Mouse (Mus musculus) mesoderm, embryonic 11.5 days (tissue): ENCODE measurements around the gene Hist3h2a.
"Not testable (repeated sequence)": the region's sequence is repeated elsewhere in the genome, so short reads cannot be mapped to it uniquely, and the experiment has no call there.

ENCODE experiments used
- DNase-seq: peaks from one replicate; pipeline ENCODE4 v3.0.0-alpha.2; 2012; ENCODE audit warnings: low read depth, low spot score

Gene Hist3h2a

DNA sequence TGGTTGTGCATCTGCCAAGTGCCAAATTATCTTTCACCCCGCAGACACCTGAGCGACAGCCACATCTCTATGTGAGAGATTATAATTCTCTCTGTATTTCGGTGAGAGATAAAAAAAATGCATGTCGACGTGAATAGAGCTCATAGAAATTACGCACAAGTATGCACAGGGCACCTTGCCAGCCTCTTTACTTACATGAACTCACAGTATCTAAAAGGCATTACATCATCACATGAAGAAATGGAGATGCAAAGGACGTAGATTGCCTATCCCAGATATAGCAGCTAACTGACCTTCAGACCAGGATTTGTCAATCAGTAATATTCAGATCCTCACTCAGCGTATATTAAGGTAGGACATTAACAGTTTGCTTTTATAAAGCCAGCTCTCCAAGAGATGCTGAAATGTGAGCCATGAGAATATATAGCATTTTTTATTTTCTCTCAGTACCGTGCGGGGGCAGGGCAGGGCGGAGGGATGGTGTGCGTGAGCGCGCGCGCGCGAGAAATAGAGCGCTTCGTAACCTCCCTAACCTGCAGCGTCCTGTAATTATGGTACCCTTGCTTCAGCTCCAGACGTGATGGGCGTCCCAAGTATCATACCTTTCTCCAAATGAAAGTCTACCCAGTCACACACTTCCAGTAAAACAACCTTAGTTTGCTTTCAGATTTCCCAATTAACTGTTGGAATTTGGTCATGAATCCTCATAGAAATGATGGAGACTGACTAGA lies 6.5 kb upstream of the Hist3h2a start:
- DNase-seq = no peak

DNA sequence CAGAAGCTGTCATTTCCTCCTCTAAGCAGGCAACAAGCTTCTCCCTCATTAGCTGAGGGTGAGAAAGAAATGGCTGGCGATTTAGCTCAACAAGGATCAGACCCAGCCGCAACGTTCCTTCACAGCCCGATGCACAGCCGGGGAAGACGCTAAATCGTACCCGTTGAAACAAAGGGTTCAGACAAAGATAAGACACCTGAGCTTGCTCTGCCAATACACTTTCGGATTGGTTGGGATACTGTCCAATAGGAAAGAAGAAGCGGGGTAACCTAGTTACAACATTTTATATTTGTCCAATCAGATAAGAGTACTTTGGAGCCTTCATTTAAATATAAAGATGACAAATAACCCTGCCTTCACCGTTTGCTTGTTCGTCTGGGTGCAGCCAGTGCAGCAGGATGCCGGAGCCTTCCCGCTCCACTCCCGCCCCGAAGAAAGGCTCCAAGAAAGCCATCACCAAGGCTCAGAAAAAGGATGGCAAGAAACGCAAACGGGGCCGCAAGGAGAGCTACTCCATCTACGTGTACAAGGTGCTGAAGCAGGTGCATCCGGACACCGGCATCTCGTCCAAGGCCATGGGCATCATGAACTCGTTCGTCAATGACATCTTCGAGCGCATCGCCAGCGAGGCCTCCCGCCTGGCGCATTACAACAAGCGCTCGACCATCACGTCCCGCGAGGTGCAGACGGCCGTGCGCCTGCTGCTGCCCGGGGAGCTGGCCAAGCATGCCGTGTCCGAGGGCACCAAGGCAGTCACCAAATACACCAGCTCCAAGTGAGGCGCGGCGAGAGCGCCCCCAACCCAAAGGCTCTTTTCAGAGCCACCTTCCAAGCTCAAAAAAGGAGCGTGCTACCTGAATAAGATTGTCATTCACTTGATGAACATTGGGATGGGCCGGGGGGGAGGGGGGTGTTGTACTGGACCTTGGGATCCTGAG lies 5.7 kb upstream of the Hist3h2a start, which contains the start of gene Hist3h2ba:
Gene Hist3h2ba, plus strand, starts transcription at position 379 of the 938 bp plus-strand sequence.
- DNase-seq = peak; percentile 86

DNA sequence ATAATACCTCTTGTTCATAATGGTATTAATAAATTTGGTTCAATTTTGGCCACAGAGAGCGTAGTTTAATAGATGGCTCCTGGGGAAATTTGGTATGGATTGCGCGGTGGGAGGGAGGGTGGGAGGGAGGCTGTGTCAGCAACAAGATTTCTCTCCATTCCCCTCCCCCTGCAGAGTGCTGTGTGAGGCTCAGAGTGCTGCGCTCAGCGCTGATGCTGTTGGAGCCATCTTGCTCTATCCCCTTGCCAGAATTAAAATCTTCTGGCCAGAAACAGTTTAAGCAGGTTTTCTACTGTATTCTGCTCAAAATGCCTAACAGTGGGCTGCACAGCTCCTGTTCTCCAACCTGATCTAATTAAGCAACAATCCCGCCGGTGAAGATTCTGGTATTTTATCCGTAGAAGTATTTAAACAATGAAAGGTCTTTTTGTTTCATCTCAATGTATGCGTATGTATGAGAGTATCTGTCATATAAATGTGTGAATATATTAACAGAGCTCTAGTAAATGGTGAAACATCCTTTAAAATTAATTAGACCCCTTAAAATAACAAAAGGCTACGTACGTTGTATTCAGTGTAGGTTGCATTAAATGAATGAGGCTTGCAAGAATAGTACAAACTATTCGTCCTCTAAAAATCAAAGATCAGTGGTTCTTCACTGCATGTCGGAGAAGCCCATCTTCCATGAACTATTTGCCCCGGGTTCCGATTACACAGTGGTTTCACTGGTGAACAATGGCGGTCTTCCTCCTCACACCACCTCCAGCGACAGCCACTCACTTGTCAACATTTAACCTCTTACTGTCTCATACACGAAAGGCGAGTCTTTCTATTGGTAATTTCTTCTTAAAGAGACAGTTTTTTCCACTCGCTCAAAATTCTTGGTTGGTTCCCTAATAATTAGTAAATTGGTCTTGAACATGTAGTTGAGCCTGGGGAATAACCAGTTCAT lies 4.7 kb upstream of the Hist3h2a start:
- DNase-seq = peak; percentile 64

DNA sequence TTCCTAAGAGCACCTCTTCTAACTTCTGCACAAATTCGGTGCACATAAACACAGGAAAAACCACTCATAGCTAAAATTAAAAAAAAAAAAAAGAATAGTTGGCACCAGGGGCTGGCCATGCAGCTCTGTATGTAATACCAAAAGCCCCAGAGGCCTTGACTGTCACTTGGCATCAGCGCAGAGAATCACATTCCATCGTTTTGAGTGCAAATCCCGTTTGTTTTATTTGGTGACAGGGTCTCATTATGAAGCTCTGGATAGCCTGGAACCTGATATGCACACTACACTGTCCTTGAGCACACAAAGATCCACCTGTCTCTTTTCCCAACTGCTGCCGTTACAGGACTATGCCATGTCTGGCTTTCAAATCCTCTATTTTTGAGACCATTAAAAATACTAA lies 3.3 kb upstream of the Hist3h2a start:
- DNase-seq = no peak

DNA sequence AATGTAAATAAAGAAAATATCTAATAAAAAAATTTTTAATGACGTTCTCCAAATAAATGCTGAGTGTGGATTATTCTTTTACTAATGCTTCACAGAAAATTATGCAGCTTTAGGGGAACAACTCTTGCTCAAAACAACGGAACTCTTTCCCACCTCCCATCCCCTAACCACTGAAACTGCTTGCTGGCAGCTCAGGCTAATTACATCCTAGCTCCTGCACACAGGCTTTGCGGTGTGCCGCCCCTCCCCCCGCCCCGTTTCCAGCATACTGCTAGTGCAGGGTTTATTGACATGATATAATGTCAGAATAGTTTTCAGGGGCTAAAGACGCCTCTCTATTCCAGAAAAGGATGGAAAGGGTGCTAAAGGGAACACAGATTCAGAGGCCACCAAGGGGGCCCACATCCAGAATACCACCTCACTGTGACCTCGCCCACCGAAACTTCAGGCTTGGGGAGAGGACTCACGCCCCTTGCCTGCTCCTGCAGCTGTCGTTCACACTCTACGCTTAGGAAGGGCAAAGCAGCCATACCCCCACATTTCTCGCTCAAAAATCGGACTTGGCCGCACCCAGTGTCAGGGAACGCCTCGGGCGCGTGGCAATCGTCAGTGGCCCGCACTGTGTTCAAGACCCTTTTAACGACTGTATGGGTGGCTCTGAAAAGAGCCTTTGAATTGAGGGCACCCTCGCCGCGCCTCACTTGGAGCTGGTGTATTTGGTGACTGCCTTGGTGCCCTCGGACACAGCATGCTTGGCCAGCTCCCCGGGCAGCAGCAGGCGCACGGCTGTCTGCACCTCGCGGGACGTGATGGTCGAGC lies 925 bp upstream of the Hist3h2a start:
- DNase-seq = no peak

DNA sequence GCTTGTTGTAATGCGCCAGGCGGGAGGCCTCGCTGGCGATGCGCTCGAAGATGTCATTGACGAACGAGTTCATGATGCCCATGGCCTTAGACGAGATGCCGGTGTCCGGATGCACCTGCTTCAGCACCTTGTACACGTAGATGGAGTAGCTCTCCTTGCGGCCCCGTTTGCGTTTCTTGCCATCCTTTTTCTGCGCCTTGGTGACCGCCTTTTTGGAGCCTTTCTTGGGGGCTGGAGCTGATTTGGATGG lies 390 bp upstream of the Hist3h2a start:
- not testable (repeated sequence) for DNase-seq

DNA sequence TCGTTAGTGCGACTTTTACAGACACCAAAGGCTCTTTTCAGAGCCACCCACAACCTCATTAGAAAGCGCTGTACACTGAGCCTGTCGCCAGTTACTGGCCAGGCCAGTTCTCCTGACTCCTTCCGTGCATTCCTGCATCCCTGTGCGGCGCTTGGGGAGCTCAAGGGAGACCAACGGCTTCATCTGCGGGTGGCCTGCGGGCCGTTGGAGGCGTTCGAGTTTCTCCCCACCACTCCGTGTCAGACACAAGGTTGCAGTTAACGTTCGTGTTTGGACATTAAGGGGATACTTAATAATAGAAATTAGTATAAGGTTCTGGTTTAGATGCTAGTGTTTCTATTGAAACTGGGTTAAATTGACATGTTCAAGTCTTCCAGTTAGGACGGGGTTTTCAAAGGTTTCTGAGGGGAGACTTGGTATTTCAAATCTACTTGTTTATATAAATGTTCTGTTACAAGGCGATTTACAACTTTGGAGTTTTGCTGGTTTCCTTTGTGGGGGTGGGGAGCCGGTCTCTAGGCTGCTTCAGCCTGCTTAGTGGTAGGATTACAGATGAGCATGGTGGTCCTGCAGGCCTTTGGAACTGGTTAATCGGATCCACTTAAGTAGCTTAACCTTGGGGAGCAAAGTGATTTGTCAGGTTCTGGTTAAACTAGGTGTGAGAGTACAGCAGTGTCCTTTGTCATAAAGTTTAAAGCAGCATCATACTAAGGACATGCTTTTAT lies 820 bp downstream of the Hist3h2a start:
- DNase-seq = no peak

DNA sequence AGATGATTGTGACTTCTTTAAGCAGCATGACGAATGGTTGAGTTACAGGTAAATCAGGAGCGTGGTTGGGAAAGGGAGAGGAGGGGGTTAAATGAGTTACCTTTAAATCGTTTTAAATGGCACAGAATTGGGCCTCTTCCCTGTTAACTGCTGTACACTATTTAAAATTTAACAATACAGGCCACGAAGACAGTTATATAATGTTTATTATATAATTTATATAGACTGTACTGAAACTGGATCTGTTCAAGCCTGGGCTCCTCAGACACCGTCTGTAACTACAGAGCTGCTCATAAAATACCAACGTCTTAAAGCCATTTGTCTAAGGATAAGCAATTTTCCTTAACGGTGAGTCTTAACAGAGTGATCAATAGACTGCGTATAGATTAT lies 1.4 kb downstream of the Hist3h2a start:
- DNase-seq = no peak

DNA sequence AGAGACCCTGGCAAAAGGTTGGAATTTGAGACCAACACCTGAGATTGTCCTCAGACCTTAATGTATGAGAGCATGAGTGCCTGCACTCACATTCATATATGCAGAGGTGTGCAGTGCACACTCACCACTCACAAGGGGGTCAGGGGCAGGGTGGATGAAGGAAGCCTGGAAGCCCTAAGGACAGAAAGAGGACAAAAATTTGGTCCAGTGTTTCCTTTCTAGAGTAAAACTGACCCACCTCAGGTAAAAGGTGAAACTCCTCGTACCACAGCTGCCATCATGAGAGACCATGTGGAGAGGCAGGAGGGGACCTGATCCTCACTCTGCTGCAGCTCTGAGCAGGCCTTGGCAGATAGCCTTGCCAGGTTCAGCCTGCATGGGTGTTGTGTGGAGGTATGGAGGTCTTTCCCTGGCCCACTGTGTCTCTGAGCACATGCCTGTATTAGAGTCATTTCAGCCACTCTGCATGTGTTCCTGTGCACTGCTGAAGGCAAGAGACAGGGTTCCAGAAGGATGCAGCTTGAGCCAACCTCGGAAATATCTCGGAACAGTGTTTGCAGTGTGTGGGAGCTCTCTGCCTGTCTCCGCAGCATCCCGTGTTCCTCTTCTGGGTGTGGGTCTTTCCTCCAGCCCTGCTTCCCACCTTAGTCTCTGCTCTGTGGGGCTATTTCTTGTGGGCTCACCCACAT lies 2.9 kb downstream of the Hist3h2a start:
- no peak for DNase-seq

DNA sequence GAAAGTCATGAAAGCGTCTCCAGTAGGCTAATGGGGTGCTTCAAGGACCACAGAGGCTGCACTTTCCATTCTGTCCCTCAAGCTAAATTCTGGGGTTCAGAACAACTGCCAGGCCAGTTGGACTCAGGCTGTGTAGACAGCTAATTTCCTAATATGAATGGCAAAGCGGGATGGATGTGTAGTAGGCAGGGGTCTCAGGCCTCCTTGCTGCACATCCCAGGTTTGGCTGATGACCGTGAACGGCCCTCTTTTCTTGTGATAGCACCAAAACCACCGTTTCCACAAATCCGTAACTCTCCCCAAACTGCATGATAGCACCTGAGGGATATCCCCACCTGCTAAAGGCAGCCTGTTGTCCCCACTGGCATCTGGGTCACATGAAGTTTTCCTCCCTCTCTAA lies 4.1 kb downstream of the Hist3h2a start:
- no peak for DNase-seq

DNA sequence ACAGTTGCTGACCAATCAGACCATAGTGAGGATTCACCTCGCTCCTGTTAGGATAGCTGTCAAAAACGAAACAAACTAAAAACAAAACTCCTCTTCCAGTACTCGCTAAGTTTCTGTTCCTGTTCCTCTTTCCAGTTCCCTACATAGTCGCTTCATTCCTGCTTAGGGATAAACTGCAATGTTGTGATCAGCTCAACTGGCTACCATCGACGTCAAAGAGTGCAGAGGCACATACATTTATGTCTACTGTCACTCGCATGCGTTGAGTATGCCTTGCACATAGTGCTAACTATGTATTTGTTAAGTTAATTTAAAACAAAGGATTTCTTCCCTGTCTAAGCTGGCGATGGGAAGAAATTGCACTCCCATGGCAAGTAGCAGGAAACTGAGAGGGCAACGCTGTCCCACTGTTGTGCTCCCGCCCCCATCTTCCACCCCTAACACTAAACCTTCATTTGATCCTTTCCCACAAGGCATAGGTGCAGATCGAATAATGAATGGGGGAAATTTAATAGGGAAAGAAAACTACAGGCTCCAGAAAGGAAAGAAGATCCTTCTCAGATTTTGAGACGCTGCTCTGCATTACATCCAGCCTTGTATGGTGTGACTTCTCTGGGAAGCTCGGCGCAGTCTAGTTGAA lies 4.8 kb downstream of the Hist3h2a start:
- no peak for DNase-seq

DNA sequence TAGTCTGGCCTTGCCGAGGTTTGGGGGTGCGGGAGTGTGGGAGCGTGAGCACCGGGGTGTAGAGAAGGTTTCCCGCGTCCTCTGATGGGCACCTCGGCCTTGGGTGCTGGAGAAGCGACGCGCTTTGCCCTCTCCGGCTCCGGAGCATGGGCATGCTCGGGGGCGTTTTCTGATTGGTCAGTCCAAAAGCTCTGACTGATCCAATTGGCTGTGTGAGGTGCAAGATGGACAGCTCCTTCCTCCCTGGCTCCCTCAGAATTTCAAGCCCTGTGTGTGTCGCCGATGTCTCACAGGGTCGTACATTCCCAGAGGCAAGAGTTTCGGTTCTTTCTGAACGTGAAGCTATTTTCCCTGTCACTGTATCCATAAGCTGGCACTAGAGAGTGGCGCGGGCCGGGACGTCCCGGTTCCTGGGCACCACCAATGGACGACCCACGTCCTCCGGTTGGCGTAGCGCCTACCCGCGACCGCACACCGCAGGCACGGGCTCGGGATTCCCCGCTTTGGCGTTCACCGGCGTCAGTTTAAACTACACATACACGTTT lies 5.5 kb downstream of the Hist3h2a start:
- DNase-seq = peak; percentile 87

DNA sequence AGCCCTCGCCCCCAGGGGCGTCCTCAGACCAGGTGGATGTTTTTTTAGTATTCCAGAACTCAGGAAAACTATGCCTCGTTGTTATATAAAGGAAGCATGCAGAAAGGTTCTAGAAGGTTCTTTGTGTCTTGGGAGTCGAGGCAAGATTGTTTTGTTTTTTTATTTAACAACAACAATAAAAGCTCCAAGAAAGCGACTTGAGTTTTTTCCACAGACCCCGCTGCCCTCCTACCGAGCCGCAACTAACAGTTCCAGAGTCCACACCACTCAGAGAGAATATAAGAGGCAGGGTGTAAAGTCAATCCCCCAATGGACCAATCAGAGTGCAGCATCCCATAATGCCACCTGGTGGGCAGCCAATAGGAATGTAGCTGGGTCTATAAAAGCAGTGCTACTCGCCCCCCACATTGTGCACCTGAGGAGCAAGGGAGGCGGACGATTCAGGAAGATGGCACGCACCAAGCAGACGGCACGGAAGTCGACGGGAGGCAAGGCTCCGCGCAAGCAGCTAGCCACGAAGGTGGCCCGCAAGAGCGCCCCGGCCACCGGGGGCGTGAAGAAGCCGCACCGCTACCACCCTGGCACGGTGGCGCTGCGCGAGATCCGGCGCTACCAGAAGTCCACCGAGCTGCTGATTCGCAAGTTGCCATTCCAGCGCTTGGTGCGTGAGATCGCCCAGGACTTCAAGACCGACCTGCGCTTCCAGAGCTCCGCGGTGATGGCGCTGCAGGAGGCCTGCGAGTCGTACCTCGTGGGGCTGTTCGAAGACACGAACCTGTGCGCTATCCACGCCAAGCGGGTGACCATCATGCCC lies 7.1 kb downstream of the Hist3h2a start:
- no peak for DNase-seq

DNA sequence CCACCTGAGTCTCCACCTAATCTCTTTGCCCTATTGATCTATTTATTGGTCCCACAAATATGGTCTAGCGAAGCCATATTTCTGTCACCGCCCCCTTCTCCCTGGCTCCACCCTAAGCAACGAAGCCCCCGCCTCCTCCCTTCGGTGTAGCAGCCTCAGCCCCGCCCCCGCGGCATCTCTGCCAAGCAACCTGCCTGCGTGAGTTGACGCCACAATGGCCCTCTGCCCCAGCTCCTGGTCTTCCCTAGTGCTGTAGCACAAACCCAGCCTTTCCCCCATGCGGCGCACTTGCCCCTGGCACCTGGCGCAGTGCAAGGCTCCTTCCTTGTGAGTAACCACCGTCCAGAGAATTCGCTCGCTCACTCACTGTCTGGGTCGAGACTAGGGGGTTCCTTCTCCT lies 9.1 kb downstream of the Hist3h2a start:
- DNase-seq = no peak

DNA sequence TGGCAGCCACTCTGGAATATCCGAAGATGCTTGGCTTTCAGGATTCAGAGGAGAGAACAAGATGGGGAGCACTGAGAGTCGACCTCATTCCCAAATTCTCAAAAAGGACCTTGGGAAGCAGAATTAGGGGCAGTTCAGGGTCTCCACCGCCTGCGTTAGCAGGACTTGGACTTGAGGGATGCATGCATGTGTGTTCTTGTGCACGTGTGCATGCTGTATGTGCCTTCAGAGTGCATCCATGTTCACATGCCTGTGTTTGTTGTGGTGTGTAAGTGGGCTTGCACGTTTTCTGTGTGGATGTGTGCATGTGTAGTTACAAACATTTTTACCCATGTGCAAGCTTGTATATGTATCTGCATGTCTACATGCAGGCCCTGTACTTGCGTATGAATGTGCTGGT lies 9.7 kb downstream of the Hist3h2a start:
- DNase-seq = no peak

DNA sequence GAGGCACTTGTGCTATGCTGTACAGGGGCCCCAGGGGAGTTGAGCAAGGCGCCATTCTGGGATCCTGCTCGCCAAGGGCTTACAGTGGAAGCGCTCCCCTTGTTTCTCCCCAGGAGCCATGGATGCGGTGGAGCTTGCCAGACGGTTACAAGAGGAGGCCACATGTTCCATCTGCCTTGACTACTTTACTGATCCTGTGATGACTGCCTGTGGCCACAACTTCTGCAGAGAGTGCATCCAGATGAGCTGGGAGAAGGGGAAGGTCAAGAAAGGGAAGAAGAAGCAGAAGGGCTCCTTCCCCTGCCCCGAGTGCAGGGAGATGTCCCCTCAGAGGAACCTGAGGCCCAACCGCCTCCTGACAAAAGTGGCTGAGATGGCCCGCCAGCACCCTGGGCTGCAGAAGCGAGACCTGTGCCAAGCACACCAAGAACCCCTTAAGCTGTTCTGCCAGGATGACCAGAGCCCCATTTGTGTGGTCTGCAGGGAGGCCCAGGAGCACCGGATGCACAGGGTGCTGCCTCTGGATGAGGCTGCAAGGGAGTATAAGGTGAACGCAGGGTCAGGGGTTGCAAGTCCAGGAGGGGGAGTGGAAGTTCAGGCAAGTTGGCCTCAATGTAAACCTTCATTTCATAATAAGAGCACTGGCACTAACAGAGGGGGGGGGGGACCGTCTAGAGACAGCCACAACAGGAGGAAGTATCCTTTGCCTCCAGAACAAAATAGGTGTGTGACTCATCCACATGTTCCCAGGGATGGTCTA lies 10.7 kb downstream of the Hist3h2a start:
- no peak for DNase-seq

DNA sequence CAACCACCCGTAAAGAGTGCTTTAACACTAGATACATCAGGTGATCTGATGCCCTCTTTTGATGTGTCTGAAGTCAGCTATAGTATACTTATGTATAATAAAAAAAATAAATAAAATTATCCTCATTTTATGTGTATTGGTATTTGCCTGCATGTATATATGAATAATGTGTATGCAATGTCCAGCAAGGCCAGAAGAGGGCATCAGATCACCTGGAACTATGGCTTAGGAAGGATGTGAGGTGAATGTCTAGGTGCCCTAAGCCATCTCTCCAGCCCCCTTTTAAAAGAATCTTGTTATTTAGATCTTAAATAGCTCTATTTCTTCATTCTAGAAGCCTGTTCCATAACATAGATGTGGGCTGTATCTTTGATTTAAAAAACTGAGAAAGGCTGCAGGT lies 12.9 kb downstream of the Hist3h2a start:
- DNase-seq = no peak
